Mouse (Mus musculus): Measurements from ENCODE around the gene Reg4. TPM values are rescaled to one million over a fixed set of nuclear protein-coding genes. Genes with fewer than 3 reads are reported as not detected.
A peak's percentile ranks its signal among the peaks of the same experiment; 100 is the strongest.

The Reg4 gene
- polyA plus RNA-seq, 1 experiment, result 0.35 TPM

DNA sequence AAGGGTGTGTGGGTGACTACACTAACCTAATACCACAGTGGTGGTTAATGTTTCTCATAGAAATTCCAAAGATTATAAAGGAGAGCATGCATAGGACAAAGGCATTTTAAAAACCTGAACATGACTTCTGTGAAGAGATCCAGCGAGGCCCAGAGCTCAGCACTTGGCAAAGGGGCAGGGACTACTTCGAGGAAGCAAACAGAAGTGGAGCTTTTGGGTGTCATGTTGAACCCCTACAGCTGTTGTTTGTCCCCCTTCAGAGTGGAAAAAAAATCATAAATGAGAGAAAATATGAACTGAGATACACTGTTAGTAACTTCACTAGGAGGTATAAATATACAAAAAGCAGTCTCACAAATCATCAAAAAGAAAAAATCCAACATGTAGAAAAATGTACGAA is 1.3 kb downstream of the Reg4 start:
- no peaks in the 10 kb centered on the region for H3K27me3 ChIP-seq (ENCODE audit: control insufficient read depth, insufficient read depth, low read length)
- H3K4me3 ChIP-seq (ENCODE audit: control insufficient read depth, insufficient read depth, low read length), result no peak overlapping the region
- H3K27ac ChIP-seq (ENCODE audit: control insufficient read depth, insufficient read depth, low read length), result no peak overlapping the region
- no peaks in the 10 kb centered on the region for H3K4me1 ChIP-seq (replicated peaks; ENCODE audit: control insufficient read depth, insufficient read depth, low read length)
- H3K36me3 ChIP-seq (ENCODE audit: control insufficient read depth, insufficient read depth, low read length), result no peaks in the 10 kb centered on the region
- TF ChIP-seq CTCF (IDR thresholded peaks at IDR 0.05; ENCODE audit: borderline replicate concordance, control insufficient read depth, extremely low read depth, insufficient read depth, low read length, poor library complexity), result no peak
- TF ChIP-seq POLR2A (IDR thresholded peaks at IDR 0.05; ENCODE audit: control insufficient read depth, extremely low read depth, insufficient read depth, low read length, poor library complexity), result no peak
- WGBS, result 90% methylated on average over 3 of the region's 3 CpGs
- no peak for DNase-seq

DNA sequence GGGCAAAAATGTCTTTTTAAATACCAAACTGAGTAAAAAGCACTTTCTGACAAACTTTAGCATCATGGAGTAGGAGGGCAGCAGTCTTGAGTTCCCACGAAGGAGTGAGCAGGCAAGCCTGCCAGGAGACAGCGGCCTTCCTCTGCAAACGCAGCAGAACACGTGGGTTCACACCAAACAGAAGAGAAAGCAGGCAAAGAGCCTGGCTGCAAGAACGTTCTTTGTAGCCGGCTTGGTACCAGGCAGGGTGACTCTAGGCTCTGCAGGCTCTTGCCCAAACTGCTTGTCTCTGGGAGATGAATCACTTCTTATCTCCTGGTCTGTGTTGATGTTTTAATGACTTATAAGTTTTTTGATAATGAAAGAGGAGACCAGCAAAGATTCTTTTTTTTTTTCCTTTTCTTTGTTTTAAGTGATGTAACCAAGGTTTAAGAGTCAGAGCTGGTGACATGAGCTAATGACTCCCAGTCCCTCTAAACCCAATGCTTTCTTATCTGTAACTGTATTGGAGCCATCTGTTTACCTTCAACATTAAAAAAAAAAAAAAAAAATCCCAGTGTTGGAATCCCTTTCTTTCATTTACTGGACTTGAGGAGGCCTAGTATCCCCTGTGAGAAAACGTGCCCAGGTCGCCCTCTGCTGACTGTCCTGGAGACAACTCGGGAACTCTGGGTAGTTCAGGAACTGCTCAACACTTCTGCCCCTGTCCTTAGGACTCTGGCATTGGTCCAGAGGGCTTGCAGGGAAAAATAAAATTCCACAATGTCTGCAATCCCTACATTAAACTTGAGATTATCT is 2.0 kb downstream of the Reg4 start:
- H3K27me3 ChIP-seq (ENCODE audit: control insufficient read depth, insufficient read depth, low read length), result no peaks in the 10 kb centered on the region
- WGBS, result 51% methylated on average over 9 of the region's 9 CpGs
- no peak overlapping the region for H3K4me3 ChIP-seq (ENCODE audit: control insufficient read depth, insufficient read depth, low read length)
- H3K27ac ChIP-seq (ENCODE audit: control insufficient read depth, insufficient read depth, low read length), result no peak overlapping the region
- no peaks in the 10 kb centered on the region for H3K36me3 ChIP-seq (ENCODE audit: control insufficient read depth, insufficient read depth, low read length)
- TF ChIP-seq CTCF (IDR thresholded peaks at IDR 0.05; ENCODE audit: borderline replicate concordance, control insufficient read depth, extremely low read depth, insufficient read depth, low read length, poor library complexity) (no peak), POLR2A (IDR thresholded peaks at IDR 0.05; ENCODE audit: control insufficient read depth, extremely low read depth, insufficient read depth, low read length, poor library complexity) (no peak)
- no peaks in the 10 kb centered on the region for H3K4me1 ChIP-seq (replicated peaks; ENCODE audit: control insufficient read depth, insufficient read depth, low read length)
- peak; percentile 46 for DNase-seq

DNA sequence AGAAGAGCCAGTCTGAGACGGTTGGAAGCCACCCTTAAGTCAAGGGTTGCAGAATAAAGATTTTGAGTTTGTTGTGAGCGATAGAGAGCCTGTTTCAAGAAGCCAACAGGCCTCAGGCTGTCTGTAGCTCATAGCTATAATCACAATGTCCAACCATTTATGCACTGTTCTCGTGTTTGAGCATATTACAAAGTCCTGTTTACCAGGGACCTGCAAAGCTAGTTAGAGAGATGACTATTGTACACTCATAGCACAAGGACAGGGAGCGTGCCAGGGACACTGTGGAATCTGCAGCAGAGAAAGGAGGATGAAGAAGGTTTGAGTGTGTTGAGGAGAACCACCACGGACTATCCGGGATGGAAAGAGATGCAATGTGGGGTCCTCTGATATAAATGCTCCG is 3.0 kb downstream of the Reg4 start:
- WGBS, result 97% methylated on average over 7 of the region's 7 CpGs
- Histone ChIP-seq H3K27me3 (ENCODE audit: control insufficient read depth, insufficient read depth, low read length) (no peaks in the 10 kb centered on the region), H3K4me1 (replicated peaks; ENCODE audit: control insufficient read depth, insufficient read depth, low read length) (no peaks in the 10 kb centered on the region), H3K27ac (ENCODE audit: control insufficient read depth, insufficient read depth, low read length) (no peak overlapping the region), H3K4me3 (ENCODE audit: control insufficient read depth, insufficient read depth, low read length) (no peak overlapping the region), H3K36me3 (ENCODE audit: control insufficient read depth, insufficient read depth, low read length) (no peaks in the 10 kb centered on the region)
- DNase-seq, result no peak
- TF ChIP-seq CTCF (IDR thresholded peaks at IDR 0.05; ENCODE audit: borderline replicate concordance, control insufficient read depth, extremely low read depth, insufficient read depth, low read length, poor library complexity) (no peak), POLR2A (IDR thresholded peaks at IDR 0.05; ENCODE audit: control insufficient read depth, extremely low read depth, insufficient read depth, low read length, poor library complexity) (no peak)

GRCm38 (mm10) chr3:98225746-98226145 is 3.8 kb downstream of the Reg4 start:
- Histone ChIP-seq H3K27ac (ENCODE audit: control insufficient read depth, insufficient read depth, low read length) (no peak overlapping the region), H3K27me3 (ENCODE audit: control insufficient read depth, insufficient read depth, low read length) (no peaks in the 10 kb centered on the region), H3K4me1 (replicated peaks; ENCODE audit: control insufficient read depth, insufficient read depth, low read length) (no peaks in the 10 kb centered on the region), H3K36me3 (ENCODE audit: control insufficient read depth, insufficient read depth, low read length) (no peaks in the 10 kb centered on the region), H3K4me3 (ENCODE audit: control insufficient read depth, insufficient read depth, low read length) (no peak overlapping the region)
- no peak for DNase-seq
- 92% methylated on average over 2 of the region's 2 CpGs for WGBS
- TF ChIP-seq CTCF (IDR thresholded peaks at IDR 0.05; ENCODE audit: borderline replicate concordance, control insufficient read depth, extremely low read depth, insufficient read depth, low read length, poor library complexity) (no peak), POLR2A (IDR thresholded peaks at IDR 0.05; ENCODE audit: control insufficient read depth, extremely low read depth, insufficient read depth, low read length, poor library complexity) (no peak)

GRCm38 (mm10) chr3:98226988-98227610 is 5.1 kb downstream of the Reg4 start:
- 24% methylated on average over 19 of the region's 19 CpGs for WGBS
- Histone ChIP-seq H3K4me3 (ENCODE audit: control insufficient read depth, insufficient read depth, low read length) (no peak overlapping the region), H3K4me1 (replicated peaks; ENCODE audit: control insufficient read depth, insufficient read depth, low read length) (no peaks in the 10 kb centered on the region), H3K27me3 (ENCODE audit: control insufficient read depth, insufficient read depth, low read length) (no peaks in the 10 kb centered on the region), H3K36me3 (ENCODE audit: control insufficient read depth, insufficient read depth, low read length) (no peaks in the 10 kb centered on the region), H3K27ac (ENCODE audit: control insufficient read depth, insufficient read depth, low read length) (no peak overlapping the region)
- TF ChIP-seq POLR2A (IDR thresholded peaks at IDR 0.05; ENCODE audit: control insufficient read depth, extremely low read depth, insufficient read depth, low read length, poor library complexity) (no peak), CTCF (IDR thresholded peaks at IDR 0.05; ENCODE audit: borderline replicate concordance, control insufficient read depth, extremely low read depth, insufficient read depth, low read length, poor library complexity) (peak; percentile 82; the same call in 1 of the 2 replicates)
- DNase-seq, result peak; percentile 79

- Histone ChIP-seq H3K36me3 (ENCODE audit: control insufficient read depth, insufficient read depth, low read length) (no peaks in the 10 kb centered on the region), H3K27me3 (ENCODE audit: control insufficient read depth, insufficient read depth, low read length) (no peaks in the 10 kb centered on the region), H3K27ac (ENCODE audit: control insufficient read depth, insufficient read depth, low read length) (no peak overlapping the region), H3K4me3 (ENCODE audit: control insufficient read depth, insufficient read depth, low read length) (no peak overlapping the region), H3K4me1 (replicated peaks; ENCODE audit: control insufficient read depth, insufficient read depth, low read length) (no peaks in the 10 kb centered on the region)
- no peak for TF ChIP-seq POLR2A (IDR thresholded peaks at IDR 0.05; ENCODE audit: control insufficient read depth, extremely low read depth, insufficient read depth, low read length, poor library complexity)
- TF ChIP-seq CTCF (IDR thresholded peaks at IDR 0.05; ENCODE audit: borderline replicate concordance, control insufficient read depth, extremely low read depth, insufficient read depth, low read length, poor library complexity), result no peak
- no peak for DNase-seq
- 72% methylated on average over 3 of the region's 3 CpGs for WGBS
These were observed 5.8 kb downstream of the Reg4 start for GRCm38 (mm10) chr3:98227763-98228162.

Measured in thymus, adult 2 months (tissue).